Mouse (Mus musculus) liver, embryonic 15.5 days (tissue): ENCODE data around the gene Fuca1. TPM values are rescaled to one million over a fixed set of nuclear protein-coding genes. Genes with fewer than 3 reads are reported as not detected.
"Not testable (repeated sequence)": the region's sequence is repeated elsewhere in the genome, so short reads cannot be mapped to it uniquely, and the experiment has no call there.

ENCODE experiments used
- ATAC-seq: fragments of 200-750 bp; cut with Nextera tagmentation; 2 replicates; pipeline ENCODE4 v1.8.0; 2017; ENCODE audit warnings: moderate number of reproducible peaks, mild to moderate bottlenecking, moderate library complexity; ENCODE audit not compliant: insufficient read depth
- H3K27ac ChIP-seq: fragments of 300-500 bp; sonication (generic); replicated peaks from 2 replicates; pipeline ENCODE4 v1.5.1; 2015; ENCODE audit warnings: mild to moderate bottlenecking, inconsistent platforms
- H3K27me3 ChIP-seq: fragments of 300-500 bp; sonication (generic); 2 replicates; pipeline ENCODE4 v1.6.1; 2015; ENCODE audit warnings: mild to moderate bottlenecking, inconsistent platforms
- H3K36me3 ChIP-seq: fragments of 300-500 bp; sonication (generic); replicated peaks from 2 replicates; pipeline ENCODE4 v1.6.1; 2015; ENCODE audit warnings: moderate library complexity, mild to moderate bottlenecking, inconsistent platforms
- H3K4me1 ChIP-seq: fragments of 300-500 bp; sonication (generic); replicated peaks from 2 replicates; pipeline ENCODE4 v1.6.1; 2015; ENCODE audit warnings: inconsistent platforms
- H3K4me2 ChIP-seq: fragments of 300-500 bp; sonication (generic); 2 replicates; pipeline ENCODE4 v1.6.1; 2015; ENCODE audit warnings: moderate library complexity, mild to moderate bottlenecking, inconsistent platforms
- H3K4me3 ChIP-seq: fragments of 300-500 bp; sonication (generic); replicated peaks from 2 replicates; pipeline ENCODE4 v1.5.1; 2015; ENCODE audit warnings: mild to moderate bottlenecking, inconsistent platforms
- H3K9ac ChIP-seq: fragments of 300-500 bp; sonication (generic); 2 replicates; pipeline ENCODE4 v1.6.1; 2015; ENCODE audit warnings: moderate library complexity, mild to moderate bottlenecking, inconsistent platforms
- H3K9me3 ChIP-seq: fragments of 300-500 bp; sonication (generic); replicated peaks from 2 replicates; pipeline ENCODE4 v1.6.1; 2016; ENCODE audit warnings: inconsistent platforms
- WGBS: fragments of 180-500 bp; shearing (Covaris S2); methylation state at CpG from one replicate; pipeline ENCODE4 v1.1.7; 2015; ENCODE audit warnings: mixed read lengths; ENCODE audit not compliant: insufficient replicate concordance; 5-methylcytosine and 5-hydroxymethylcytosine counted together
- polyA plus RNA-seq: library from polyadenylated mRNA; unstranded; fragments of >200 nt; fragmentation: Nextera tagmentation; extraction: Ambion mirVana; gene quantifications from 2 replicates; pipeline ENCODE4 v1.2.1, GENCODE M21; 2015

Gene Fuca1
- polyA plus RNA-seq, 1 experiment from 2014 or later, result 24.0 TPM

DNA sequence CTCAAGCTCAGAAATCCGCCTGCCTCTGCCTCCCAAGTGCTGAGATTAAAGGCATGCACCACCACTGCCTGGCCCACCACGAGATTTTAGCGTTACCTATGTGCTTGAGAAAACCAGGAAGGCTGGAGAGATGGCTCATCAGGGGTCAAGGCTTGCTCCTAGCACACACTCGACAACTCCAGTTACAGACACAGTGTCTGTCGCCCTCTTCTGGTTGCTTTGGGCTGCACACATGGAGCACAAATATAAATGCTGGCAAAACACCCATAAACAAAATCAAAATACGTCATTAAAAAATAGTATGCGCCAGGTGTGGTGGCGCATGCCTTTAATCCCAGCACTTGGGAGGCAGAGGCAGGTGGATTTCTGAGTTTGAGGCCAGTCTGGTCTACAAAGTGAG, 20.5 kb downstream of the Fuca1 start:
- H3K27me3 ChIP-seq, H3K27ac ChIP-seq, H3K9ac ChIP-seq, H3K4me2 ChIP-seq, H3K9me3 ChIP-seq, H3K4me3 ChIP-seq, ATAC-seq: not testable (repeated sequence)
- Histone ChIP-seq H3K4me1 (peaks cover 51% of the 10 kb centered on the region), H3K36me3 (peaks cover 23% of the 10 kb centered on the region)
- 74% methylated on average over 8 of the region's 8 CpGs for WGBS

DNA sequence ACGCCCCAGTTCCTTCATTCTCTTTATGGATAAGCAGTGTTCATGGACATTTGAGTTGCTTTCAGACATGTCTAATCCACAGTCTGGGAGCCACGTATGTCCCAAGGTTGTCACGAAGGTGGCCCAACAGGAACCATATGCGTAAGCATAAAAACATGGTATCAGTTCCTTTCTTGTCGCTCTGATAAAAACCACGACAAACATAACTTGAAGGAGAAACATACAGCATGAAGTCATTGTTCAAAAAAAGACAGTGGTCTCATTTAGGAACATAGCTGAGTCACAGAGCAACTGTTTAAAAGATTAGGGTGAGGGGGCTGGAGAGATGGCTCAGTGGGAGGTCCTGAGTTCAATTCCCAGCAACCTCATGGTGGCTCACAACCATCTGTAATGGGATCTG, 21.7 kb downstream of the Fuca1 start:
- no peaks in the 10 kb centered on the region for H3K27me3 ChIP-seq
- ATAC-seq, result no peak
- no peak overlapping the region for H3K27ac ChIP-seq
- WGBS, result 43% methylated on average over 6 of the region's 6 CpGs
- no peak overlapping the region for H3K4me3 ChIP-seq
- H3K4me1 ChIP-seq, result peaks cover 44% of the 10 kb centered on the region
- no peak overlapping the region for H3K4me2 ChIP-seq
- no peak overlapping the region for H3K9ac ChIP-seq
- peaks cover 22% of the 10 kb centered on the region for H3K36me3 ChIP-seq
- no peaks in the 10 kb centered on the region for H3K9me3 ChIP-seq

DNA sequence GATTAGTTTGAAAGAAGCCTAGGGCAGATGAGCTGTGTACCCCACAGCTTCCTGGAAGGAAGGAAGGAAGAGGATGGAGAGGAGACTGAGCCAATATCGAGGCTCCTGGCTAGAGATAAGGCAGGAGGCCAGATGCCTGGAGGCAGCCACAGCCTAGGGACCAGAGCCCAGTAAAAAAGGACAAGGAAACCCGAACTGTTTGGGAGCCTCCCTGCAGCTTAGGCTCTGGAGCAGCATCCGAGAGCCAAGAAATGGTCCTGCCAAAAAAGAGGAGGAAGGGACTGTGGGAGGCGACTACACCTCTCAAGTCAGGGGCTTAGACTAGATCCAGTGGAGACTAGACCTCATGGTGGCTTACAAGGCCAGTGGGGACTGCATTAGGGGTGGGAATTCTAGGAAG, 22.9 kb downstream of the Fuca1 start:
- ATAC-seq, result no peak
- H3K9me3 ChIP-seq, result no peaks in the 10 kb centered on the region
- WGBS, result 42% methylated on average over 4 of the region's 4 CpGs
- H3K9ac ChIP-seq, result no peak overlapping the region
- peaks cover 49% of the 10 kb centered on the region for H3K4me1 ChIP-seq
- H3K4me2 ChIP-seq, result no peak overlapping the region
- H3K4me3 ChIP-seq, result no peak overlapping the region
- no peaks in the 10 kb centered on the region for H3K27me3 ChIP-seq
- no peak overlapping the region for H3K27ac ChIP-seq
- H3K36me3 ChIP-seq, result peaks cover 21% of the 10 kb centered on the region

DNA sequence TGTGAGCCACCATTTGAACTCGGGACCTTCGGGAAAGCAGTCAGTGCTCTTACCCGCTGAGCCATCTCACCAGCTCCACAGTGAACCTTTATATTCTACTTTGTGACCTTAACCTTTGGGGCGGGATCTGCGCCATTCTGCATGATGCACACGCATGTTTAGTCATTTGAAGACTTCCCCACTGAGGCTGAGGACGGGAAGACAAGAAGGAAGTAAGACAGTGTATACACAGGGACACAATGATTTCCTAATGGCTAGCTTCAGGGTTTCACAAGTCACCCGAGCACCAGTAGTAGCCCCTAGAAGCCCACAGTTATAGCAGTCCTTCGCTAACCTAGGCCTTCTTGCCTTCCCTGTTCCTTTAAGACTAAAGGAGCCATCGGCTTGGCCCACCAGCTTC, 25.2 kb downstream of the Fuca1 start:
- peak; percentile 3; the same call in 1 of the 2 replicates for ATAC-seq
- peak overlapping the region; percentile 86 for H3K4me3 ChIP-seq
- peak overlapping the region; percentile 92; the same call in 1 of the 2 replicates for H3K9ac ChIP-seq
- no peaks in the 10 kb centered on the region for H3K27me3 ChIP-seq
- peaks cover 57% of the 10 kb centered on the region for H3K4me1 ChIP-seq
- H3K9me3 ChIP-seq, result no peaks in the 10 kb centered on the region
- H3K4me2 ChIP-seq, result peak overlapping the region; percentile 90
- H3K36me3 ChIP-seq, result peaks cover 8% of the 10 kb centered on the region
- H3K27ac ChIP-seq, result peak overlapping the region; percentile 80
- WGBS, result 64% methylated on average over 10 of the region's 10 CpGs

DNA sequence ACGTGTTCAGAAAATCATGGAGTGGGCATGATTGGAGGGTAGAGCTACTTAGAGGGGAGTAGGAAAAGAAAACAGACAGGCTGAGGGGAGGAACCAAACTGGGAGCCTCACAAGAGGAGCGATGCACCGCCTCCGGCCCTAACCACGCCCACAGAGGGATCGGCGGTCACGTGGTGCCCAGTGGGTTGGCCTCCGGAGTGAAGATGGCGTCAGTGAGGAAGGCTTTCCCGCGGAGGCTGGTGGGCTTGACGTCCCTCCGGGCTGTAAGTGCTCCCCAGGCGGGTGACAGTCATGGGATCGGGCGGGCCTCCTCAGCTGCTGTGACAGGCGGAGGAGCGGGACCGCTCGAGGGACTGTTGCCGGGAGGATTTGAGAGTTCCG, 25.7 kb downstream of the Fuca1 start, which contains the start of gene Hmgcl:
TSS of gene Hmgcl (plus strand) at position 171 of the 381 bp plus-strand sequence.
- Histone ChIP-seq H3K4me1 (peaks cover 57% of the 10 kb centered on the region), H3K9me3 (no peaks in the 10 kb centered on the region), H3K9ac (peak within 1 kb of the TSS; percentile 92), H3K4me3 (peak within 1 kb of the TSS; percentile 86), H3K27me3 (no peaks in the 10 kb centered on the region), H3K4me2 (peak within 1 kb of the TSS; percentile 90), H3K27ac (peak within 1 kb of the TSS; percentile 80), H3K36me3 (peaks cover 10% of the 10 kb centered on the region)
- under 1% methylated on average over 23 of the region's 23 CpGs for WGBS
- peak; percentile 78 for ATAC-seq

DNA sequence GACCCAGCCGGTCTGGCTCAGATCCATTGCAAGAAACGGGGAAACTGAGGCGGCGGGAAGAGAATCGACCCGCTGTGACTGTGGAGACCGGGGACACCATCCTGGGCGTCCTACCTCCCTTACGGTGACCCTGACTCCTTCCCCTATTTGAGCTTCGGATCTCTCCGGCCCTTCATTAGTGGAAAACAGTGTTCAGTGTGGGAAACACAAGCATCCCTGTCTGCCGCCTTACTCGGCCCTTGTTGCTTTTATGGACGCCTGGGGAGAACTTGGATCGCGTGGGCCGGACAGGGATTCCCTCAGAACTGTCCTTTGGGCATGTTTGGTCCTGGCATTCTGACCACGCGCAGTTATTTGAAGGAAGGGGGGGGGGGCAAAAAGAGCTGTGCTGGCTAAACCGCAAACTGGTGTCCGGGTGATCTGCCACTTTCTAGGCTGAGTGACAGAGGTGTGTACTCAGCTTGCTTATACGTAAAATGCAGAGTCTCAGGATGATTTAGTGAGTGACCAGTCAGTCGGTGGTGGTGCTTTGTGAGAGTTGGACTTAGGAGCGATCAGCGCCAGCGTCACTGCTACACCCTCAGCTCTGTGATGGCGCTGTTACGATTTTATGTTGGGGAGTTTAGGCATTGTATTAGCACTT, 26.2 kb downstream of the Fuca1 start:
- H3K9me3 ChIP-seq, result no peaks in the 10 kb centered on the region
- peaks cover 57% of the 10 kb centered on the region for H3K4me1 ChIP-seq
- peak overlapping the region; percentile 90 for H3K4me2 ChIP-seq
- WGBS, result under 1% methylated on average over 28 of the region's 28 CpGs
- H3K4me3 ChIP-seq, result peak overlapping the region; percentile 86
- peaks cover 15% of the 10 kb centered on the region for H3K36me3 ChIP-seq
- peak; percentile 26 for ATAC-seq
- peak overlapping the region; percentile 80 for H3K27ac ChIP-seq
- no peaks in the 10 kb centered on the region for H3K27me3 ChIP-seq
- peak overlapping the region; percentile 92 for H3K9ac ChIP-seq

DNA sequence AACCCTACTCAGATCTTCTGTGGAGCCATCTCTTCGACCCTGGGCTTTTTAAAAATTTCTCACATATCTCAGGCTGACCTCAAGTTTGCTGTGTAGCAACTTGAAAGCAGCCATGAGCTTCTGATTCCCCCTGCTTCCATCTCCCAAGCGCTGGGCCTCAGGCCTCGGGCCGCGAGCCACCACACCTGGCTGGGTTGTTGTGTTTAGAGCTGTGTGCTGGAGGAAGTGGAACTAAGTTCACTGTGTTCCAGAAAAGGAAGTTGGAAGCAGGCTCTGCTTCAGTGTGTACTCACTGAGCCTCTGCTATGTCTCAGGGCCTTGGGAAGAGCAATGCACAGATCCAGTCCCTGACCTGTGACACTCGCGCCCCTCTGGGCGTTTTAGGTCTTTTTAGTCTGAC, 27.6 kb downstream of the Fuca1 start:
- no peak for ATAC-seq

DNA sequence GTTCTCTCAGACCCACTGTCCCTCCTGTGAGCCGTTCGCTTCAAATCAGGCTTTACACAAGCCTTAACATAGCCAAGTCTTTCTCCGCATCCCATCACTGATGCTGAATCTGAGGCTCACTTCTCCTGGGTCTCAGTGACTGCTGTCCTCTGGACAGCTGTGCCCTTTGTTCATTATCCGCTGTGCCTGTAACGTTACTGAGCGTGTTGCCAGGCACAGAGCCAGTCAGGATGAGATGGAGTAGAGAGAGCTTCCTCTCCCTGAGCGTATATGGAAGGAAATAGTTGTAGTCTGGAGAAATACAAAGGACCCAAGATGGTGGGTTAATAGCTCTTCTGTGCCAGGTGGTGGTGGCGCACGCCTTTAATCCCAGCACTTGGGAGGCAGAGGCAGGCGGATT, 28.9 kb downstream of the Fuca1 start:
- WGBS, result 81% methylated on average over 10 of the region's 10 CpGs
- Histone ChIP-seq H3K36me3 (peaks cover 37% of the 10 kb centered on the region), H3K4me1 (peaks cover 50% of the 10 kb centered on the region), H3K9me3 (no peaks in the 10 kb centered on the region), H3K27ac (no peak overlapping the region), H3K9ac (no peak overlapping the region), H3K4me3 (no peak overlapping the region), H3K4me2 (no peak overlapping the region), H3K27me3 (no peaks in the 10 kb centered on the region)
- no peak for ATAC-seq

More for the DNA sequence above, 27.6 kb downstream of the Fuca1 start:
- H3K9me3 ChIP-seq, result no peaks in the 10 kb centered on the region
- no peaks in the 10 kb centered on the region for H3K27me3 ChIP-seq
- 77% methylated on average over 8 of the region's 8 CpGs for WGBS
- H3K27ac ChIP-seq, result no peak overlapping the region; the same call in 1 of the 2 replicates
- peaks cover 52% of the 10 kb centered on the region for H3K4me1 ChIP-seq
- peaks cover 28% of the 10 kb centered on the region for H3K36me3 ChIP-seq
- H3K4me2 ChIP-seq, result peak overlapping the region; percentile 90
- H3K4me3 ChIP-seq, result peak overlapping the region; percentile 2; the same call in 1 of the 2 replicates
- no peak overlapping the region for H3K9ac ChIP-seq

DNA sequence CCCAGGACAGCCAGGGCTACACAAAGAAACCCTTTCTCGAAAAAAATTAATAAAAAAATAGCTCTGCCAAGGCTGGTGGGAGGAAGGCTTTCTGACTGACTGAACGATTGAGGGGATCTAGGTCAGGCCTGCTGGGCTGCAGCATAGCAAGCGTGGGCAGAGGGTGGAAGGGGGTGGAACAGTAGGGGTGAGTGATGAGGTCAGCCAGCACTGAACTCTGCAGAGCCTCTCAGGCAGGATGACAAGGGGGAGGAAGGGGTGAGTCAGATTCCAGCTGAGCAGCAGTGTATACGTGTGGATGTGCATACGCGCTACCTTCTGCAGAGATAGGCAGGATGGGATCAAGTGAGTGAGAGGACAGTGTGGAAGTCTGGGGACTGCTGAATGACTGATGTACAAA, 29.4 kb downstream of the Fuca1 start:
- no peak for ATAC-seq
- no peaks in the 10 kb centered on the region for H3K9me3 ChIP-seq
- no peak overlapping the region for H3K9ac ChIP-seq
- H3K27ac ChIP-seq, result no peak overlapping the region
- WGBS, result 60% methylated on average over 6 of the region's 6 CpGs
- H3K27me3 ChIP-seq, result no peaks in the 10 kb centered on the region
- no peak overlapping the region for H3K4me3 ChIP-seq
- H3K4me2 ChIP-seq, result no peak overlapping the region
- peaks cover 50% of the 10 kb centered on the region for H3K4me1 ChIP-seq
- H3K36me3 ChIP-seq, result peaks cover 41% of the 10 kb centered on the region

DNA sequence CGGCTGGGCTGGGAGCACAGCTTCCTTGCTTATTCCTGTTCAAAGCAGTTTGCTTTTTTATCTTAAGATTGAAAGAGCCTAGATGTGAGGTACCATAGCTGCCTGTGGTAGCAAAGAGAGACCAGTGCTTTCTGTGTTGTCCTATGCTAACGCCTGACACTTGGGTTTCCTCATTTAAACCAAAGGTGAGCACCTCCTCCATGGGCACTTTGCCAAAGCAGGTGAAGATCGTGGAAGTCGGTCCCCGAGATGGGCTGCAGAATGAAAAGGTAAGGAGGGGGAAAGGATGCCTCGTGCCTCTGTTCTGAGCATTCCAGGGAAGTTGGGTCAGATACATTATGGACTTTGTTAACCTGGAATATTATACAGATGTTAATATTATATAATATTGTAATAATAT, 29.8 kb downstream of the Fuca1 start:
- H3K27me3 ChIP-seq, result no peaks in the 10 kb centered on the region
- H3K4me2 ChIP-seq, result no peak overlapping the region
- H3K9ac ChIP-seq, result no peak overlapping the region
- H3K27ac ChIP-seq, result no peak overlapping the region
- 77% methylated on average over 6 of the region's 6 CpGs for WGBS
- H3K4me3 ChIP-seq, result no peak overlapping the region
- ATAC-seq, result no peak
- peaks cover 45% of the 10 kb centered on the region for H3K36me3 ChIP-seq
- H3K4me1 ChIP-seq, result peaks cover 47% of the 10 kb centered on the region
- no peaks in the 10 kb centered on the region for H3K9me3 ChIP-seq

DNA sequence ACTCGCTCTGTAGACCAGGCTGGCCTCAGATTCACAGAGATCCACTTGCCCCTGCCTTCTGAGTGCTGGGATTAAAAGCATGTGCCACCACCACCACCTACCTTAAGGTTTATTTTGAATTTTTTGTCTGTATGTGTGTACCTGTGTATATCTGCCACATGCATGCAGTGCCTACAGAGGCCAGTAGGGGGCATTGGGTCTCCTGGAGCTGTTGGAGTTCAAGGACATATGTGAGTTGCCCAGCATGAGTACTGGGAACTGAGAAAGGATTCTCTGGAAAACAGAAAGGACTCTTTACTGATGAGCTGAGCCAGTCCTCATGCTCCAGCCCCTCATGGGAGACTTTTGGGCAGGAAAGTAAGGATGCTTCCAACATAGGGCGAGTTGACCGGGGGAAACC, 31.0 kb downstream of the Fuca1 start:
- H3K4me3 ChIP-seq, result no peak overlapping the region
- peaks cover 55% of the 10 kb centered on the region for H3K36me3 ChIP-seq
- H3K27me3 ChIP-seq, result no peaks in the 10 kb centered on the region
- no peak overlapping the region for H3K4me2 ChIP-seq
- no peak for ATAC-seq
- 83% methylated on average over 3 of the region's 3 CpGs for WGBS
- H3K9ac ChIP-seq, result no peak overlapping the region
- H3K27ac ChIP-seq, result no peak overlapping the region
- H3K9me3 ChIP-seq, result no peaks in the 10 kb centered on the region
- peaks cover 39% of the 10 kb centered on the region for H3K4me1 ChIP-seq

DNA sequence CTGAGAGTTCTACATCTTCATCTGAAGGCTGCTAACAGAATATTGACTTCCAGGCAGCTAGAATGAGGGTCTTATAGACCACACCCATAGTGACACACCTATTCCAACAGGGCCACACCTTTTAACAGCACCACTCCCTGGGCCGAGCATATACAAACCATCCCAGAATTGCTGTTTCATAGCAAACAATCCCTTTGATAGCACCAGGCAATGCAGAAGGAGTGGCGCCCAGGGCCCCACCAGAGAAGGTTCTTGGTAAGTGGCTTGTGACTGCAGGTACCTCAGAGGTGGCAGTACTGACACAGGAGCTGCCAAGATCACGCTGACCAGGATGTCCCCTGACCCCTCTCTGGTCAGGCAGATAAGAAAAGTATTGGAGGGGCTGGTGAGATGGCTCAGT, 32.6 kb downstream of the Fuca1 start:
- Histone ChIP-seq H3K4me2 (no peak overlapping the region), H3K36me3 (peaks cover 66% of the 10 kb centered on the region), H3K9ac (no peak overlapping the region), H3K9me3 (no peaks in the 10 kb centered on the region), H3K4me3 (no peak overlapping the region), H3K4me1 (peaks cover 34% of the 10 kb centered on the region), H3K27me3 (no peaks in the 10 kb centered on the region), H3K27ac (no peak overlapping the region)
- 61% methylated on average over 3 of the region's 3 CpGs for WGBS
- ATAC-seq, result no peak
